Mouse (Mus musculus) bone marrow, adult 2 months (tissue): ENCODE data around the gene Cbl.

Experiments
- CTCF ChIP-seq: fragments of 200-500 bp; IDR thresholded peaks from 2 replicates; pipeline ENCODE4 v1.5.1; 2011; ENCODE audit warnings: low read length, control low read depth; ENCODE audit not compliant: control insufficient read depth, insufficient read depth
- POLR2A ChIP-seq: fragments of 200-500 bp; IDR thresholded peaks from 2 replicates; pipeline ENCODE4 v1.6.1; 2011; ENCODE audit warnings: low read depth, mild to moderate bottlenecking, control low read depth, low read length, borderline replicate concordance; ENCODE audit not compliant: control insufficient read depth

GRCm38 (mm10) chr9:44268432-44268831 is 34.6 kb upstream of the Cbl start, which contains the start of gene Nlrx1:
- TF ChIP-seq CTCF (0 out of 2 replicates have a peak, but pooled peaks have one; percentile 4), POLR2A (no peak)
